Mouse (Mus musculus): ENCODE data around the gene Gm14862.

DNA sequence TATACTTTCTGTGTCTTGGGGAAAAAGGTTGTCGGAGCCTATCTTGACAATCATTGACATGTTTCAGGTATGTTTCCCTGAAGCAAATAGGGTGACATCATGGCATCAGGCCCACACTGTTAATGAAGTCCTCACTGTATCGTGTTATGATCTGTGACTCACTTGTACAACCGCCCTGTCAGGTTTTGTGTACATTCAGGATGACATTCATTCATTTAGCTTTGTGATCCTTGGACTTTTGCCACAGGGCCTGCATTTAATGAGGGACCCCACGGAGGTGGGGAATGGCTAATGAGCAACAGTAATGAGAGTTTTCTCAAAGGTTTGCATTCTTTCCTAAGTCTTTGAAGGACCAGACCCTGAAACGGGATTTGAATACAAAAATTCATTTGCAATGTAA lies 7.8 kb downstream of the Gm14862 start:
- TF ChIP-seq CTCF (IDR thresholded peaks at IDR 0.05; ENCODE audit: borderline replicate concordance, control insufficient read depth, extremely low read depth, insufficient read depth, low read length, poor library complexity) (no peak), POLR2A (IDR thresholded peaks at IDR 0.05; ENCODE audit: control insufficient read depth, extremely low read depth, insufficient read depth, low read length, poor library complexity) (no peak)
